Mouse (Mus musculus): ENCODE results near the gene Nthl1.
"Not testable (repeated sequence)": the region's sequence is repeated elsewhere in the genome, so short reads cannot be mapped to it uniquely, and the experiment has no call there.

Gene Nthl1

DNA sequence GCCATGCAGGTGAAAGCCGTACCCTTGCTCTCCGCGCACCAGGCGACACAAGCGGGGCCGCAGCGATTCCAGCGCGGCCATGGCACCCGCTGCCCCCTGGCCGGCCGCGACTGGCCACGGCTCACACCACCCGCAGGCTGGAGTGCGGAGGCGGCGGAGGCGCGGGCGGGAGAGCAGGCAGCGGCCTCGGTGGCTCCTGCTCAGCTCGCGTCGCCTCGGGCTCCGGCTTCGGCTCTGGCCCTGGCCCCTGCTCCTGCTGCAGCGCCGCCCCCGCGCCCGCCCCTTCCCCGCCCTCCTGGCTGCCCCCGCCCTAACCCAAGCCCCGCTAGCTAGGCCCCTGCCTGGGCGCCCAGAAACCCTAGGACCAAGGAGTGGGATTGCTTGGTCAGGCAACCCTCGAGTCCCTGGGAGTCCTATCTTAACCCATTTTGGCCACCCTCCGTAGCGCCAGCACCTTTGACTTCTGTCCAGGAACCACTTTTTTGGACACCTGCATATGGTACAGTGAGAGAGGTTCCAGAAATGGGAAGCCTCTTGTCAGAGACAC, 17.7 kb downstream of the Nthl1 start, which contains the start of gene Slc9a3r2:
TSS of gene Slc9a3r2 (minus strand) at position 258 of the 547 bp plus-strand sequence.
- peak; percentile 37 for DNase-seq (ENCODE audit: low read depth, low spot score)

DNA sequence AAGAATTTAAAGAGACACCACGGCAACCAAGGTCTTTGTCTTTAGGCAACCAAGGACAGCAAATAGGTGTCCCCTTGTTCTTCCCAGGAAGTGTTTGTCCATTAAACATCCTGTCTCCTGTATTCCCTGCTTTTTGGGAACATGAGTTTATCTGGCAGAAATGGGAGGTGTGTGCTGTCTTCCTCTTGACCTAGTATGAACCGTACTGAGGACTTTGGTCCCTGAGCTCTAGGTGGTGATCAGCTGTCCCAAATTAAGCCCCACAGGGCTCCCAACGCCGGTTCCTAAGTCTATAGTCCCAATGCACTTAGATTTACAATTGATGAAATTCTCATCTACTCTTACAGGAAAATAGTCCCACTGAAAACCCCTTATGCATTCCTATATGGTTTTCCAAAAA, 18.3 kb downstream of the Nthl1 start:
- DNase-seq (ENCODE audit: low read depth, low spot score) = no peak

DNA sequence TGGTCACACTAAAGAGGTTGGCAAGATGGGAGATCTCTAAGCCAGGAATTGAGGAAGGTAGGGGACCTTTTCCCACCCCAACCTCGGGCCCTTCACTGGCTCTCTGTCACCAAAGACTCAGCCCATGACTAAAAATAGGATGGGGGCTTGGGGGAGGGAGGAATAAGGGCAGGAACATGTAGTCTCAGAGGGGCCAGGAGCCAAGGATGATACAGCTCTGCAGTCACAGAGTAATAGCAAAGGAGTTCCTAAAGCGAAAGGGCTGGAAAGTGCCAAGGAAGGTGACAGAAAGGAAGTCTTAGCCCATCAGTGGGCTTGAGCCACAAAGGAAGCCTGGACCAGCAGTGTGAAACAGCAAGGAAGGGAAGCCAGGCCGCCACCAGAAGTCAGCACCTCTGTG, 19.4 kb downstream of the Nthl1 start:
- DNase-seq (ENCODE audit: low read depth, low spot score) = no peak

DNA sequence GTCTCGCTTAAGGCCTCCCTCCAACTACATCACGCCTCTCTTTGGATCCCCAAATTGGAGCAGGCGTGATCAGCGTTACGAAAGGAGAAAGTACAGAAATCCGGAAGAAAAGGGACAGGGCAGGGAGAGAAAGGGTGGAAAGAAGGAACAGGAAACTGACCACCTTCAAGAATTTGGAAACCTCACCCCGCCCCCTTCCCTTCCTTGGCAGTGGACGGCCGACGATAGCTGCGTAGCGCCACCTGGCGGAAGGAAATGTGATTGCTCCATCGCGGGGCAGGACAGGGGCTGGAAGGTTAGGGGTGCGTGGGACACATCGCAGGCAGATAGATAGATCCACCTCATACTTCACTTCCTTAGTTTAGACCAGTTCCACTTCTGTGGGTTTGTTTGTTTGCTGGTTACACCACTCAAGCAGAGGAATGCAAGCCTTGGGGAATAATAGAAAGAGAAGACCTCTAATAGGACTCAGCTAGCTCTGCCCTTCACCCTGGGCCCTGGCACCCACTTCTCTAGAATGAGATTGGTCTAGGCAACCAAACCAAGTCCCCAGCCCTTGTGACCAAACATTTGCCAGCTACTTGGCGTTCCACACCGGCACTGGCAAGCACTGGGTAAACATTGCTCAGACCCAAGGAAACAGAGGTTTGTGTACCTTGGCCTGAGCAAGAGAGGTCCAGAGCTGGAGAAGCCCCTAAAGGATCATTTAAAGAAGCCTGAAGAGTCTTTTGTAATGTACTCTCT, 21.7 kb downstream of the Nthl1 start:
- peak; percentile 54 for DNase-seq (ENCODE audit: low read depth, low spot score)

DNA sequence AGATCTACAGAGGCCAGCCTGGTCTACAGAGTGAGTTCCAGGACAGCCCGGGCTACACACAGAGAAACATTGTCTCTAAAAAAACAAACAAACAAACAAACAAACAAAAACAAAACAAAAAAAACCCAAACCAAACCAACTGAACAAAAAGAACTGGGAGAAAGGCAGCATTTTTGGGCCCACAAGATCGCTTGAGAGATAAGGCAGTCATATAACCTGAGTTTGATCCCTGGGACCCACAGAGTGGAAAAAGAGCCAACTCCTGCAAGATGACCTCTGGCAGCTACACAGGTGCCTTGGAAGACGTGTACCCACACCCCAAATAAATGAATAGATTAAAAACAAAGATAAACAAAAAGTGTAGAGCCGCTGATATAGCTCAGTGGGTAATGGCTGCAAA, 22.5 kb downstream of the Nthl1 start:
- no peak for DNase-seq (ENCODE audit: low read depth, low spot score)

DNA sequence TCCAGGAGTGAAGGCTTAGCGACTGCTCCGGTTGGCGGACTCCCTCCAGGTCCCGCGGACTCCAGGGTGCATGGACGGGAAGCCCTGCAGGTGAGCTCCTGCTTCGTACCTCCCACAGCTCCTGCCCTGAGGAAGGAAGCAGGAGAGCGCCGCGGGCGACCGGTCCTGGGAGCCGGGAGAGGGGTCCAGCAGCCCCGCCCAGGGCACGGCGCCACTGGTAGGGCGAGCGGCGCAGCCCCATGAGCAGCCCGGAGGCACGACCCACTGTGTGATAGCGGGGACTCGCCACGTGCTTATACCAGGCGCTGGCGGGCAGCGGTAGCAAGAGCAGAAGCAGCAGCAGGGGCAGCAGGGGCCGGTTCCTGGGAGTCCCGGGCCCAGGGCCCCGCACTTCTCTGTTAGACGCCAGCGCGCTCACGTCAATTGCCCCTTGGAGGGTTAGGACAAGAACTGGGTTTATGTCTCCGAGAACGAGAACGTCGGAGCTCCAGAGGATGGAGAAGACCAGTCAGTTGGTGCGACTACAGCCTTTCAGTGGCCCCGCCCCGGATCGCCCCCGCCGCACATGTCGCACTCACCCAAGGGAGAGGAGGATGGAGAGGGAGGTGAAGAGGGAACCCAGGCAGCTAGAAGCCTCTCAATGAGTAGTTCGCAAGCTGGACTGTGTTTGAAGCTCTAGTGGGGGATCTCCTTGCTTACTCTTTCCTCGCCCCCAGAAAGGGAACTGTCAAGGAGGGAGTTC, 25.7 kb downstream of the Nthl1 start, which contains the start of gene Npw:
TSS of gene Npw (minus strand) at position 441 of the 742 bp plus-strand sequence.
- no peak for DNase-seq (ENCODE audit: low read depth, low spot score)

DNA sequence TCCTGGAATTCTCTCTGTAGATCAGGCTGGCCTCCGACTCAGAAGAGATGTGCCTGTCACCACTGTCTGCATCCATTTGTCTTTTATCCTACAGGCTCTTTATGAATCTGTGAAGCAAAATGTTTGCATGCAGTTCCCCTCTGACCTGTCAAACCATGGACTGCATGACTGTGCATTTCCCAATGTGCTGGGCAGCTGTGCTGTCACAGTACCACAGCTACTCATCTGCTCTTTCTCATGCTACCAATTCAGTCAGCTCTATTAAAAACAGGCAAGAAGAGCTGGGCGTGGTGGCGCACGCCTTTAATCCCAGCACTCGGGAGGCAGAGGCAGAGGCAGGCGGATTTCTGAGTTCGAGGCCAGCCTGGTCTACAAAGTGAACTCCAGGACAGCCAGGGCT, 34.5 kb downstream of the Nthl1 start:
- DNase-seq (ENCODE audit: low read depth, low spot score) = not testable (repeated sequence)

DNA sequence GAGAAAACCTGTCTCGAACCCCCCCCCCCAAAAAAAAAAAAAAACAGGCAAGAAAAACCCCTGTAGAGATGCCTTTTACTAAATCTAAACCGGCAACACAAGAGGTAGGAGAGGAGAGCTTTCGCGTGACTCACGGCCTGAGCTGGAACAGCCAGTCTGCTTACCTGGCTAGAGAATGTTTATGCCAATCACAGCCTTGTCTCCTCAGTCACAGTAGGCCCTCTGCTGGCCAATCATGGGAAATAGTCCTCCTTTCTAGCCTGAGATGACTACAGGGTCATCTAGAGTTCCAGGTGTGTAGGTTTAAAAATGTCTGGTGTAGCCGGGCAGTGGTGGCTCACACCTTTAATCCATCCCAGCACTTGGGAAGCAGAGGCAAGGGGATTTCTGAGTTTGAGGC, 34.9 kb downstream of the Nthl1 start:
- DNase-seq (ENCODE audit: low read depth, low spot score) = peak; percentile 67

DNA sequence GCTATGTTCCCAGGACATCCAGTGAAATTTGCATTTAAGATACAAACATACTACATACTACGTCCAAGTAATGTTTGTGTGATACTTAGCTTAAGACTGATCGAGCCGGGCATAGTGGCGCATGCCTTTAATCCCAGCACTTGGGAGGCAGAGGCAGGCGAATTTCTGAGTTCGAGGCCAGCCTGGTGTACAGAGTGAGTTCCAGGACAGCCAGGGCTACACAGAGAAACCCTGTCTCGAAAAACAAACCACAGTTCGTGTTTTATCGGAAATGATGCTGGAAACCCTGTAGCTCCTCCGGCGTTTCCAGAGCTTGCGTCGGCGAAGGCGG, 36.7 kb downstream of the Nthl1 start:
- not testable (repeated sequence) for DNase-seq (ENCODE audit: low read depth, low spot score)

DNA sequence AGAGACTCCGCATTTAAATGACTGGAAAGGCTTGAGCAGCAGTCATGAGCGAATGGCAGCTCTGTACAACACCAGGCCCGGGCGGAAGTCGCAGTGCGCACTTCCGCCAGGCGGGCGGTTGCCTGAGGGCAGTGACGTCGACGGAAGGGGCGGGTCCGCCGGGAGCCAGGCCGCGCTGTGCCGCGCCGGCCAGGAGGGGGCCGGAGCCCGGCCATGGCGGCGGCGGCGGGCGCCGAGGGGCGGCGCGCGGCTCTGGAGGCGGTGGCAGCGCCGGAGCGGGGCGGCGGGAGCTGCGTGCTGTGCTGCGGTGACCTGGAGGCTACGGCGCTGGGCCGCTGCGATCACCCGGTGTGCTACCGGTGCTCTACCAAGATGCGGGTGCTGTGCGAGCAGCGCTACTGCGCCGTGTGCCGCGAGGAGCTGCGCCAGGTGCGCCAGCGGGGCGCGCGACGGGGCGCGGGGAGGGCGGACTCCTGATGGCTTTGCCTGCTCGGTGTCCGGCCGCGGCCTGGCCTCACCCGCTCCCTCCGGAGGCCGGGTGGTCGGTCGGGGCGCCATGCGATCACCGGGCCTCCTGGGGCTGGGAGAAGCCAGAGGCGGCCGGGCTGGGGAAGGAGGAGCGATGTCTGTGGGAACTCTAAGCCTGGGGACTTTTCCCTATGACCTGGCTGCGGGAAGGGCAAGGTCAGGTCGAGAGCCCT, 37.2 kb downstream of the Nthl1 start, which contains the start of gene Zfp598:
TSS of gene Zfp598 (plus strand) at position 143 of the 701 bp plus-strand sequence.
- DNase-seq (ENCODE audit: low read depth, low spot score) = peak; percentile 94

DNA sequence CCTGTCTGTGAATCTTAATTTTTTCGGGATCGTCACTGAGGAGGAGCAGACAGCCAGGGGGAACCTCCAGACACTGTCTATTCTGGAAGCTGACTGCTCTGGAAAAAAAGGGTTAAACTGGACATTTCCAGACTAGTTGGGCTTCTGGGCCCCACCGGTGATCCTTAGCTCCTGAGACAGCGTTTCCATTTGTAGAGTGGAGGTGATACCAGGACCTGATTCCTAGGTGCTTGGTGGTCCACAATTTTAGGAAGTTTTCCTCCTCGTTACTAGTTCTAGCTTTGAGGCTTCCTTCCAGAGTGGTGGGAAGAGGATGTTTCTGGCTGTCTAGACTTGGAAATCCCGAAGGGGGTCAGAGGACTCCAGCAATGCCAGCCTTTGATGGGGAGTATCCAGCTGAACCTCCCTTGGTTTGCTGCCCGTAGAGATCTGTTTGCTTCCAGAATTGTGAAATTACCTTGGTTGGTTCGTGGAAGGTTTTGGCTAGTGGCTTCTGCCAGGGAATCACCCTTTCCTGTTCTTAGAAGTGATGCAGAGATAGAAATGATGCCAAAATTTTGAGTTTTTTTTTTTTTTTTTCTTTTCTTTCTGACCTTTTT, 37.9 kb downstream of the Nthl1 start:
- DNase-seq (ENCODE audit: low read depth, low spot score) = no peak

DNA sequence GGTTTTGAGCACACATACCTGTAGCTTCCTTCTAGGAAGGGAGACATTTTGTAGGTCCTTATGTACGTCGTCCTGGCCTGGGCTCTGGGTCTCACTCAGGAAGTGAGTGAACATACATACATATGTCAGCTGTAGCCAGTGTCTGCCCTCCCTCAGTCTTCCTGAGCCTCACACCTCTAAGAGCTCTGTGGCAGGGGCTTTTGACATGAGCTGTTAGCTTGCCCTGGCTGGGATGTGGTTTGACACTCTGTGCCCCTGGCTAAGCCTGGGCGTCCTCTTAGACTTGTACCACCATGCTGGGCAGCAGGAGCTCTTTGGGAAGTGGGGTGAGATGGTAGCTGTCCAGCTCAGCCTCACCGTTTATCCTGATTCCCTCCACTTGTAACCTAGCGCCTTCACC, 38.9 kb downstream of the Nthl1 start:
- DNase-seq (ENCODE audit: low read depth, low spot score) = no peak

DNA sequence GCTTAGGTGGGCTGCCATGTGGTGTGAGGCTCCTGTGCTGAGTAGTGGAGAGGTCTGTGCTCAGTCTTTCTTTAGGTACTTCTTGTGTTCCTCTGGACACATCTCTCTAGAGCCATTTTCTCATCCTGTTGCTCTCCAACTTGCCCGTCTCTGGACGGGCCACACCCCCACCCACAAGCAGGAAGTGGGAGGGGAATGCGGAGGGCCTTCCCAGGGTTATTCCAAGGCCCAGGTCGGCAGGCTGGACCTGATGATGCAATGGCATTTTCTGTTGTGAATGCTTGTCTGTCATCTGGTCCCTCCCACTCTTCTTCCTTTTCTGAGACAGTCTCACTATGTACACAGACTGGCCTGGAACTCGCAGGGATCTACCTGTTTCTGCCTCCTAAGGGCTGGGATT, 39.7 kb downstream of the Nthl1 start:
- DNase-seq (ENCODE audit: low read depth, low spot score) = no peak

DNA sequence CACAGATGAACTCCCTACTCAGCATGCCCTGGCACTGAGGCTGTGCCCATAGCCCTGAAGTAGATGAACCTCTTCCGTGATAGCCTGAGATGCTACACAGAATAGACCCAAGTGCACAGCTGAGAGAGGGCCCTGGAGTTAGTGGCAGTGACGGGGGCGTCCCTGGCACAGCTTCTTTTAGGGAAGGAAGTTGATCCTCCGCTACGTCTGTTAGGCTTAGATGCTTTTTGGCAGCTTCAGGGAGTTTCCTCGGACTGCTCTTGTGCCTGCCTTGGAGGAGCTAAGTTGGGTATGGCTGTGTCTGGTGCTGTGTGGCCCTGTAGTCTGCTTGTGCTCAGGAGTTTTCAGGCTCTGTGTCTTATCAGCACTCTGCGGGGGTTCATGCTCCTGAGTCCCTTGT, 41.8 kb downstream of the Nthl1 start:
- no peak for DNase-seq (ENCODE audit: low read depth, low spot score)

DNA sequence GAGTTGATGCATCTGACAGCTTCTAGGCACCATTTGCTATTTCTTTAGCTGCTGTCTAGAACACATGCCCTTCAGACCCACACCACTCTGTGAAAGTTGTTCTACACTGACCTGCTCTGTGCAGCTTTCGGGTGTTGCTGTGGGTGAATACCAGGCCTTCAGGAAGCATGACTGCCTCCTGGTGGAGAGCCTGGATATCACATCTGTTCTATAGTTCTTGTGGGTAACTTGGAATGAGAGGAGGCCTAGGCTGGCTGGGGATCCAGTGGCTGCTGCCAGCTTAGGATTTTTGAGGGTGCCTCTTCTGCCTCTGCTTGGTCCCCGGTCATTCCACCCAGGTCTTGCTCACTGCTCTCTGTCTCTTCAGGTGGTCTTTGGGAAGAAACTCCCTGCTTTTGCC, 43.7 kb downstream of the Nthl1 start:
- peak; percentile 85 for DNase-seq (ENCODE audit: low read depth, low spot score)

DNA sequence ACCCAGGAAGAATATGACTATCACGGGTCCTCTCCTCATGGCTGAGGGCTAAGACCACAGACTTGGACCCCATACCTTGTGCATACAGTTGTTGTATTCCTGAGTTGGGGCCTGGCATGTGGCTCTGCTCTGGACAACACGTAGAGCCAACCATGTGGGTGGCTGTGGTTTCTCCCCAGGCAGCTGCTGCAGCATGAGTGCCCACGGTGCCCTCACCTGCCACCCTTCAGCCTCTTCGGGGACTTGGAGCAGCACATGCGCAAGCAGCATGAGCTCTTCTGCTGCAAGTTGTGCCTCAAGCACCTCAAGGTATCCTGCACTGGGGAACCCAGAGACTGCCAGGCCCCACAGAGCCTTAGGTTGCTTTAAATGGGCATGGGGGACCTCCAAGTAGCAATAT, 44.4 kb downstream of the Nthl1 start:
- DNase-seq (ENCODE audit: low read depth, low spot score) = no peak

DNA sequence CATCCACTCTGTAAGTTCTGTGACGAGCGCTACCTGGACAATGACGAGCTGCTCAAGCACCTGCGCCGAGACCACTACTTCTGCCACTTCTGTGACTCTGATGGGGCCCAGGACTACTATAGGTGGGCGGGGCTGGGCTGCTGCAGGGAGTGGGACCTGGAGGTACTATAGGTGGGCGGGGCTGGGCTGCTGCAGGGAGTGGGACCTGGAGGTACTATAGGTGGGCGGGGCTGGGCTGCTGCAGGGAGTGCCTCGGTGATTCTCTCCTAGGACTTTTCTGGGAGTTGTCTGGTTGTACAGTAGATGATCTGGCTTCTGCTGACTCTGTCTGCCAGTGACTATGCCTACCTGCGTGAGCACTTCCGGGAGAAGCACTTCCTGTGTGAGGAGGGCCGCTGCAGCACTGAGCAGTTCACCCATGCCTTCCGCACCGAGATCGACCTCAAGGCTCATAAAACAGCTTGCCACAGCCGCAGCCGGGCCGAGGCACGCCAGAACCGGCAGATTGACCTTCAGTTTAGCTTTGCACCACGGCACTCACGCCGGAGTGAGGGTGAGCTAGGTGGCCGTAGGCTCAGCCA, 45.1 kb downstream of the Nthl1 start:
- DNase-seq (ENCODE audit: low read depth, low spot score) = no peak

DNA sequence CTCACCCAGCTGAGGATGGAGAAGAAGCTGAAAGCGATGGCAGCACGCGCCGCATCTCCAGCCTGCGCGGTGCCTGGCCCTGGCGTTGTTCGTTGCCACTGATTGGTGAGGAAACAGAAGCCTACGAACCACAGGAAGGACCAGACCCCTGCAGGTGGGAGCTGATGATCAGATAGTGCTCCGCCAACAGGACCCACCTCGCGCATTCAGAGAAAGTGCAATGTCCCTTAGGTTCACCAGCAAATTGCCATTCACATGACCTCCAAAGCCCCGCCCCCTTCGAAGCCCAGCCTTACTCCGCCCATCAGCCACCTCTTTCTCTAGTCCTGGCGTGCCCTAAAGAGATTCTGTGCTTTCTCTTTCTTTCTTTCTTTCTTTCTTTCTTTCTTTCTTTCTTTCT, 54.0 kb downstream of the Nthl1 start:
- DNase-seq (ENCODE audit: low read depth, low spot score) = no peak

DNA sequence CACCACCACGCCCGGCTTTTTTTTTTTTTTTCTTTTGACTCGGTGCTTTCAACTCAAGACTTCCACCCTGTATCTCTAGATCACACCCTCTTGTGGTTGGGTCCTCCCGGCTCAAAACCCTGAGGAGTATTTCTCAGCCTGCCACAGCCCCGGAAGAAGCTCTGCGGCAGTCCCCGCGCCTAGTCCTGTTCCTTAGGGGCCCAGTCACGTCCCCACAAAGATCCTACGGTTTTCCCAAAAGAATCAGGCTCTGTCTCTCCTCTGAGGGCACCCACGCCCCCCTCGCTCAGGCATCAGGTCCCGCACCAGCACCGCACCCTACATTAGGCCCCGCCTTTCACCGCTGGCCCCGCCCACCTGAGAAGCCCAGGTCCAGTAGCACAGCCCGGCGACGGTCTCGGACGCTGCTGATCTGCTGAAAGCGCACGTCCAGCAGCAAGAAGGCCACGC, 54.7 kb downstream of the Nthl1 start:
- DNase-seq (ENCODE audit: low read depth, low spot score) = no peak

DNA sequence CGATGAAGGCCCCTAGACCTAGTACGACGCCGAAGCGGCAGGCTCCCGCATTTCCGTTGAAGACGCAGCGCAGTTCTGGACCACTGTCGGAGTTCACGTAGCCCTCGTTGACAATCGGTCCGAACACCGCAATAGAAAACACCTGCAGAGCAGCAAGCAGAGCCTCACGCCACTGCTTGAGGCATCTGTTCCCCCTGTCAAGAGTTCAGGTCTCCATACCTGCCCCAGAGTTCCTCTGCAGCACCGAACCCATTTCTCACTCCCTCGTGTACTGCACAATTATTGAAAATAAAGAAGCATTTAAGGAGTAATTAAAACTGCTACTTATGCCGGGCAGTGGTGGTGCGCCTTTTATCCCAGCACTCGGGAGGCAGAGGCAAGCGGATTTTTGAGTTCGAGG, 55.1 kb downstream of the Nthl1 start:
- no peak for DNase-seq (ENCODE audit: low read depth, low spot score)
